Mouse (Mus musculus): ENCODE measurements around the gene Pcgf6.
"Not testable (repeated sequence)": the region's sequence is repeated elsewhere in the genome, so short reads cannot be mapped to it uniquely, and the experiment has no call there.

Pcgf6 gene

DNA sequence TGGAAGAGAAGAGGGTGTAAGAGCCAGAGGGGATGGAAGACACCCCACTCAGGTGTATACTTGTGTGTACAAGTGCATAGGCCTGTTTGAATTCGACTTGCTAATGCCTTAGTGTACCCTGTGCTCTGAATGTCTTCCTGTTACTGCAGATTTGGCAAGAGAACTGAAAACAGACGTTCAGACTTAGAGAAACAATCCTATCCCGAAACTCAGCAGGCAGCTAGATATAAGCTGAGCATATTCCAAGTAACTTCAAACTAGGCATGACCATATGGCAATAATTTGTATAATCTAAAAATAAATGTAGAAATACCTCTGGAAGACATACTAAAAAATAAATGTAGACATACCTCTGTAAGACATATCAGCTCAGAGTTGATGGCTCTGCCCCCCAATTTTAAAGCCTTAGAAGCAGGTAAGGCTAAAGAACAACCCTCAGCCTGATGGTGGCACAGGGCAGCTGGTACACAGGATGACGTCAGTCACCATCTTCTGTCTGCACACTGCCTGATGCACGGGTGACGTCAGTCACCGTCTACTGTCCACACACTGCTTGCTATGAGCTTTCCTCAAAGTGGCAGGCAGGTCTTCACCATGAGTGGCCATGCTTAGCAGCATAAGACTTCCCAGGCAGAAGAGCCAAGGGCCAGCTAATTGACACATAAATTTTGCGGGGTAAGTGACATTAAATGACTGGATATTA is 52.4 kb downstream of the Pcgf6 start:
- peak; percentile 17 to 28 for DNase-seq (ENCODE audit: low spot score in 2 of 2)

DNA sequence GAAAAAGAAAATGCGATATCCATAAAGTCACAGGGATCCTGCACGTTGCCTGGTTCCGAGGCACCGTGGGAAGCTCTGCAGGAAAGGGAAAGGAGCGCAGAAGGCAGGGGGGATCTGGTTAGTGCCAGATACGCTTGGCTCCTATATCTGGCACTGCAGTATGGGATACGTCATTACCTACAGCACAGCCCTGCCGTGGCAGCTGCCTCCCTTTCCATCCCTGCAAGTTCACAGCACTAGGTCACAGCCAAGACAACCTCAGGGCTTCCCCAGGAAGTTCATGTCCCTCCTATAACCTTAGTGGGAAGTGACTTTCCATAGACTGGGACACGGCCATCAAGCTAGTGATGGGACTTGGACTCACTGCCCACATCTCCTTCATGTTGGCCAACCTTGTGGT is 54.6 kb downstream of the Pcgf6 start:
- no peak for DNase-seq (ENCODE audit: low spot score in 2 of 2)

GRCm38 (mm10) chr19:46992329-46992728 is 58.4 kb downstream of the Pcgf6 start:
- not testable (repeated sequence) for DNase-seq (ENCODE audit: low spot score in 2 of 2)

DNA sequence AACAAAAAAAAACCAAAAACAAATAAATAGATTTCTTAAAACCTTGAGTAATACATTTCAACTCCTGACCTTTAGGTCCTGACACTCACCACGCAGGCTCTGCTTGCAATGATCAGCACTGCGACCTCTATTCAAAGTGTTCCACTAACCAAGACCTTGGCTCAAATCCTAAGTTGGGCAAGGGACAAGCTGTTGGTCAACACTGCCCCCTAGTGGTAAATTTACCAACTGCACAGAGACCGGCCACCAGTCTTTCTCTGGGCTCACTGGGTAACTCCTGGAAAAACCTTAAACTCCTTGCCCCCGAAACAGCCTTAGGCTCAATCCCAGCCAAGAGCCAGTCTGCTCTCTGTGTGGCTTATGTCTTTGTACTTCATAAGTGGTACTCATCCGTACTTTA is 59.6 kb downstream of the Pcgf6 start:
- peak; percentile 81 to 83 for DNase-seq (ENCODE audit: low spot score in 2 of 2)

GRCm38 (mm10) chr19:46990625-46991024 is 60.1 kb downstream of the Pcgf6 start:
- not testable (repeated sequence) for DNase-seq (ENCODE audit: low spot score in 2 of 2)

DNA sequence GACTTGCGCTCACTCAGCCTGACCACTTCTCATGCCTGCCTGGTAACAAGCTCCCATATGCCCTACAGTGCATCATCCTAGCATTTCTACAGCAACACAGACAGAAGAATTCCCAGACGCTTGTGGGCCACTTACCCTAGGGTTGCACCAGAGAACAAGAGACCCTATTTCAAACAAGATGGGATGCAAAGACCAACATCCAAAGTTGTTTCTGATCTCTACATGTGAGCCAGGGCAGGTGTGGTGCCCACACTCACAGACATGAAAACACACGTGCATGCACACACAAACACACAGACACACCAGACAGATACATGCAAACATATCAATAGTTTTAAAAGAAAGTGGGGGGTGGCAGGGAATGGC is 60.6 kb downstream of the Pcgf6 start:
- no peak for DNase-seq (ENCODE audit: low spot score in 2 of 2)

- DNase-seq (ENCODE audit: low spot score in 2 of 2): no peak
These were observed 61.1 kb downstream of the Pcgf6 start for GRCm38 (mm10) chr19:46989479-46990152.

DNA sequence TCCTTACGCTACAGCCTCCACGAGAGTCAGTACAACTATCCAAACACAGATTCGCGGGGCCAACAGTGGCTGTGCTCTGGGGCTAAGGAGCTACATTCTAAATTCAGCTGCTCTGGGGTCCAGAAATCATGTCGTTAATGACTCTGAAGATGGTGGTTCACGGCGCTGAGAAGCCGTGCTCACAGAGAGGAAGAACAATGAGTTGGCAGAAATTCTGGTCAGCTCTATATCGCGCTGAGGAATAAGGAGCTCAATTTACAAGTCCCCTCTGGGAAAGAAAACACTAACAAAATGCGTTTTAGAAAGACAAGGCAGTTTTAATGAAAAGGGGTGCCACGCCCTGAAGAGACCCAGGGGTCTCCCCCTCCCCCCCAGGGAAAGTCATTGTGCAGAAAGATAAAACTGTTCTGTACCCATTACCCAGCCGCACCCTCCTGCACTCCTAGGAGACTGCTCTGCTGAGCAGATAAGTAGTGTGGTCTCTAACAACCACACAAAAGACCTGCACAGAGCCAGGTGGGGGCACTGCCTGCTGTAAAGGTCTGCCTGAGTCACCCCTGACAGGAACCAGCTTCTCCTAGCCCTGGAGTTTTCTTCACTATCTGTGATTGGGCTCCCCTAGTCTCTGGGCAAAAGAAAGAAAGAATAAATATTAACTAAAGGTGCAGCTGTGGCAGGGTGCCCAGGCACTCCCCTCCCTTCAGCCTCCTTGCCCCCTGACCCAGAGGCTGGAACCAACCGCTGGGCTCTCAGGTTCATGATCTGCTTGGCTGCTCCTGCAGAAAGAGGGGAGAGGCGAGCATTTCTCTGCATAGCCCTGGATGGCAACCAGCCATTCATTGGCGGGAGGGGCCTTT is 62.2 kb downstream of the Pcgf6 start:
- no peak for DNase-seq (ENCODE audit: low spot score in 2 of 2)

DNA sequence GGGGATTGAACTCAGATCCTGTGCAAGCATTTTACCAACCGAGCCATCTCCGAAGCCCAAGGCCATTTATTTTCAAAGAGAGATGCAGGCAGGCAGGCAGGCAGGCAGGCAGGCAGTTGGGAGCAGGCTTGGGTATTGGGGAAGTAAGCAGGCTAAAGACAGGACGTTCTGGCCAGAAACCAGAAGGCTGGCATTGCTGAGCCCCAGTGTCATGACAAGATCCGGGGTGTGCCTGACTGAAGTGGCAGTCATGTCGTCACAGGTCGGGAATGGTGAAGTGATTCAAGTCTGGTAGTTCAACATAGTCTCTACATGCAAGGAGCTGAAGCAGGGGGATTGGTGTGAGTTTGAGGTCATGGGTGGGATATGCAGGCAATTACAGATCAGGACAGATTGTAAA is 63.1 kb downstream of the Pcgf6 start:
- DNase-seq (ENCODE audit: low spot score in 2 of 2): no peak

DNA sequence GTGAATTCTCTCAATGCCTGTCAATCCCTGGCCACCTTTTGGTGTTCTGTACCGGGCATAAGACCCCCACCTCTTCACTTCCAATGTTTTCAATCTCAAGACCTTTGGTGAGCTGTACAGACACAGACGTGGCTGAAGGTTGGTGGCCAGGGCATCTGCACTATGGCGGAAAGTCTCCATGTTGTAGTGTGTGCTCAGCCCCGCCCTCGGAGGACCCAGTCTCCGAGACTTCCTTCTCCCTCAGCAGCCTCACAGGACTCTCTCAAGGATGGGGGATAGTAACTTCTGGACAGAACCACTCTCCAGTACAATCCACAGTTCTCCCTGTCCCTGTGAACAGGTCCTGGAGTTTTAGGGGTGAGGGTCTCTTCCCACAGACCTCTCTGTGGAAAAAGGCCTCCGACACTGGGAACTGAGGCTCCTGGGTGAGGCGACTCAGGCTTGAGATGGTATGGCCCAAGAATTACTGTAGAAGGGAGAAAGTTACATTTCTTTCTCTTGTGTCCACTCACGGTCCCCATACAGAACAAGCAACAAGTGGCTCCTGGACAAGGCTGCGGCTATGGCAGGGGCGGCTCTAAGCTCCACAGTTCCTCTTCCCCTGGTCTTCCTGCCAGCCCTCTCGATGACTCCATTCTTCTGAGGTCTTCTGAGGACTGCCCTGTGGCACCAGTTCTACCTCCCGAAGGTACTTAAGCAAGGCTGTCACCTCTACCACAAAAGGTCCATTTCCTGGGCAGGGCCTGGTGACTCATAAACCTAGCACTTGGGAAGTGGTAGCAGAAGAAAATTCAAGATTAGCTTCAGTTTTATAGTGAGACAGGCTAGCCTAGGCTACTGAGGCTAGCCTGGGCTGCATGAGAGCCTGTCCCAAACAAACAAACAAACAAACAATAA is 65.7 kb downstream of the Pcgf6 start:
- no peak for DNase-seq (ENCODE audit: low spot score in 2 of 2)

GRCm38 (mm10) chr19:46983966-46984380 is 66.7 kb downstream of the Pcgf6 start:
- DNase-seq (ENCODE audit: low spot score in 2 of 2): no peak
